Mouse (Mus musculus): ENCODE data around the gene Def6. TPM values are rescaled to one million over a fixed set of nuclear protein-coding genes. Genes with fewer than 3 reads are reported as not detected.

Def6 gene
- polyA plus RNA-seq, 1 experiment = 3.4 TPM

GRCm38 (mm10) chr17:28195033-28195432, 12.5 kb upstream of the Def6 start:
- Histone ChIP-seq H3K79me2 (ENCODE audit: control insufficient read depth, insufficient read depth) (no peaks in the 10 kb centered on the region), H3K27me3 (ENCODE audit: control insufficient read depth, insufficient read depth, insufficient read length) (no peaks in the 10 kb centered on the region), H3ac (ENCODE audit: control insufficient read depth, insufficient read length) (no peak overlapping the region), H3K4me3 (no peak overlapping the region), H3K4me2 (ENCODE audit: low read depth) (no peak overlapping the region), H3K36me3 (ENCODE audit: control insufficient read depth, insufficient read depth) (peaks cover 4% of the 10 kb centered on the region)
- TF ChIP-seq SRF (IDR thresholded peaks at IDR 0.05; ENCODE audit: control insufficient read depth, insufficient read length, low read depth) = no peak
- TF ChIP-seq TCF12 (IDR thresholded peaks at IDR 0.05; ENCODE audit: insufficient read depth, poor library complexity, severe bottlenecking) = no peak
- TF ChIP-seq E2F4 (IDR thresholded peaks at IDR 0.05; ENCODE audit: insufficient read depth) = no peak
- no peak for TF ChIP-seq CEBPB (IDR thresholded peaks at IDR 0.05; ENCODE audit: insufficient read depth, poor library complexity, severe bottlenecking)
- no peak for TF ChIP-seq MYOG (IDR thresholded peaks at IDR 0.05; ENCODE audit: control insufficient read depth in 1 of 3, insufficient read depth in 1 of 3, insufficient read length in 2 of 3, low read depth in 2 of 3)
- TF ChIP-seq MAX (IDR thresholded peaks at IDR 0.05; ENCODE audit: low read depth) = no peak
- no peak for TF ChIP-seq REST (IDR thresholded peaks at IDR 0.05; ENCODE audit: insufficient read depth, insufficient read length)
- TF ChIP-seq USF1 (IDR thresholded peaks at IDR 0.05; ENCODE audit: low read depth) = no peak

GRCm38 (mm10) chr17:28197646-28198045, 9.9 kb upstream of the Def6 start:
- no peak overlapping the region for H3K4me3 ChIP-seq
- no peaks in the 10 kb centered on the region for H3K79me2 ChIP-seq (ENCODE audit: control insufficient read depth, insufficient read depth)
- TF ChIP-seq REST (IDR thresholded peaks at IDR 0.05; ENCODE audit: insufficient read depth, insufficient read length) (no peak), CEBPB (IDR thresholded peaks at IDR 0.05; ENCODE audit: insufficient read depth, poor library complexity, severe bottlenecking) (no peak)
- H3K36me3 ChIP-seq (ENCODE audit: control insufficient read depth, insufficient read depth) = peaks cover 4% of the 10 kb centered on the region
- no peak overlapping the region for H3K4me2 ChIP-seq (ENCODE audit: low read depth)
- no peaks in the 10 kb centered on the region for H3K27me3 ChIP-seq (ENCODE audit: control insufficient read depth, insufficient read depth, insufficient read length)
- no peak overlapping the region for H3ac ChIP-seq (ENCODE audit: control insufficient read depth, insufficient read length)

- H3K79me2 ChIP-seq (ENCODE audit: control insufficient read depth, insufficient read depth) = no peaks in the 10 kb centered on the region
- no peak overlapping the region for H3K4me3 ChIP-seq
- H3ac ChIP-seq (ENCODE audit: control insufficient read depth, insufficient read length) = no peak overlapping the region
- TF ChIP-seq E2F4 (IDR thresholded peaks at IDR 0.05; ENCODE audit: insufficient read depth) (no peak), MYOD1 (IDR thresholded peaks at IDR 0.05; ENCODE audit: control insufficient read depth in 1 of 3, insufficient read length in 2 of 3, low read depth in 2 of 3) (no peak), SRF (IDR thresholded peaks at IDR 0.05; ENCODE audit: control insufficient read depth, insufficient read length, low read depth) (no peak), MYOG (IDR thresholded peaks at IDR 0.05; ENCODE audit: control insufficient read depth in 1 of 3, insufficient read depth in 1 of 3, insufficient read length in 2 of 3, low read depth in 2 of 3) (no peak), TCF12 (IDR thresholded peaks at IDR 0.05; ENCODE audit: insufficient read depth, poor library complexity, severe bottlenecking) (no peak), CEBPB (IDR thresholded peaks at IDR 0.05; ENCODE audit: insufficient read depth, poor library complexity, severe bottlenecking) (no peak), TCF3 (IDR thresholded peaks at IDR 0.05; ENCODE audit: insufficient read length, low read depth) (no peak), POLR2A (IDR thresholded peaks at IDR 0.05; ENCODE audit: insufficient read length, low read depth) (no peak), MAX (IDR thresholded peaks at IDR 0.05; ENCODE audit: low read depth) (no peak)
- H3K27me3 ChIP-seq (ENCODE audit: control insufficient read depth, insufficient read depth, insufficient read length) = no peaks in the 10 kb centered on the region
- H3K36me3 ChIP-seq (ENCODE audit: control insufficient read depth, insufficient read depth) = no peaks in the 10 kb centered on the region
- H3K4me2 ChIP-seq (ENCODE audit: low read depth) = no peak overlapping the region
Measured at GRCm38 (mm10) chr17:28201982-28202381, 5.6 kb upstream of the Def6 start.

- TF ChIP-seq POLR2AphosphoS2 (IDR thresholded peaks at IDR 0.05; ENCODE audit: insufficient read length, low read depth) = no peak
- TF ChIP-seq SRF (IDR thresholded peaks at IDR 0.05; ENCODE audit: control insufficient read depth, insufficient read length, low read depth) = no peak
- Histone ChIP-seq H3K27me3 (ENCODE audit: control insufficient read depth, insufficient read depth, insufficient read length) (no peaks in the 10 kb centered on the region), H3ac (ENCODE audit: control insufficient read depth, insufficient read length) (no peak overlapping the region), H3K4me2 (ENCODE audit: low read depth) (no peak overlapping the region), H3K79me2 (ENCODE audit: control insufficient read depth, insufficient read depth) (no peaks in the 10 kb centered on the region), H3K4me3 (no peak overlapping the region), H3K36me3 (ENCODE audit: control insufficient read depth, insufficient read depth) (no peaks in the 10 kb centered on the region)
Measured at GRCm38 (mm10) chr17:28204052-28204720, 3.4 kb upstream of the Def6 start.

GRCm38 (mm10) chr17:28205443-28205842, 2.1 kb upstream of the Def6 start:
- no peak overlapping the region for H3K4me2 ChIP-seq (ENCODE audit: low read depth)
- no peaks in the 10 kb centered on the region for H3K79me2 ChIP-seq (ENCODE audit: control insufficient read depth, insufficient read depth)
- no peaks in the 10 kb centered on the region for H3K36me3 ChIP-seq (ENCODE audit: control insufficient read depth, insufficient read depth)
- TF ChIP-seq TCF3 (IDR thresholded peaks at IDR 0.05; ENCODE audit: insufficient read length, low read depth) (no peak), USF1 (IDR thresholded peaks at IDR 0.05; ENCODE audit: low read depth) (no peak), POLR2A (IDR thresholded peaks at IDR 0.05; ENCODE audit: insufficient read length, low read depth) (no peak), MYOD1 (IDR thresholded peaks at IDR 0.05; ENCODE audit: control insufficient read depth in 1 of 3, insufficient read length in 2 of 3, low read depth in 2 of 3) (no peak), SRF (IDR thresholded peaks at IDR 0.05; ENCODE audit: control insufficient read depth, insufficient read length, low read depth) (no peak), MAX (IDR thresholded peaks at IDR 0.05; ENCODE audit: low read depth) (no peak), E2F4 (IDR thresholded peaks at IDR 0.05; ENCODE audit: insufficient read depth) (no peak), MYOG (IDR thresholded peaks at IDR 0.05; ENCODE audit: control insufficient read depth in 1 of 3, insufficient read depth in 1 of 3, insufficient read length in 2 of 3, low read depth in 2 of 3) (no peak), POLR2AphosphoS2 (IDR thresholded peaks at IDR 0.05; ENCODE audit: insufficient read length, low read depth) (no peak), CEBPB (IDR thresholded peaks at IDR 0.05; ENCODE audit: insufficient read depth, poor library complexity, severe bottlenecking) (no peak), REST (IDR thresholded peaks at IDR 0.05; ENCODE audit: insufficient read depth, insufficient read length) (no peak), TCF12 (IDR thresholded peaks at IDR 0.05; ENCODE audit: insufficient read depth, poor library complexity, severe bottlenecking) (no peak)
- no peaks in the 10 kb centered on the region for H3K27me3 ChIP-seq (ENCODE audit: control insufficient read depth, insufficient read depth, insufficient read length)
- no peak overlapping the region for H3K4me3 ChIP-seq
- H3ac ChIP-seq (ENCODE audit: control insufficient read depth, insufficient read length) = no peak overlapping the region

All from myocyte (in vitro differentiated cells).